8 mouse cellular contexts compared by ENCODE assay signal in the genomic region with DNA sequence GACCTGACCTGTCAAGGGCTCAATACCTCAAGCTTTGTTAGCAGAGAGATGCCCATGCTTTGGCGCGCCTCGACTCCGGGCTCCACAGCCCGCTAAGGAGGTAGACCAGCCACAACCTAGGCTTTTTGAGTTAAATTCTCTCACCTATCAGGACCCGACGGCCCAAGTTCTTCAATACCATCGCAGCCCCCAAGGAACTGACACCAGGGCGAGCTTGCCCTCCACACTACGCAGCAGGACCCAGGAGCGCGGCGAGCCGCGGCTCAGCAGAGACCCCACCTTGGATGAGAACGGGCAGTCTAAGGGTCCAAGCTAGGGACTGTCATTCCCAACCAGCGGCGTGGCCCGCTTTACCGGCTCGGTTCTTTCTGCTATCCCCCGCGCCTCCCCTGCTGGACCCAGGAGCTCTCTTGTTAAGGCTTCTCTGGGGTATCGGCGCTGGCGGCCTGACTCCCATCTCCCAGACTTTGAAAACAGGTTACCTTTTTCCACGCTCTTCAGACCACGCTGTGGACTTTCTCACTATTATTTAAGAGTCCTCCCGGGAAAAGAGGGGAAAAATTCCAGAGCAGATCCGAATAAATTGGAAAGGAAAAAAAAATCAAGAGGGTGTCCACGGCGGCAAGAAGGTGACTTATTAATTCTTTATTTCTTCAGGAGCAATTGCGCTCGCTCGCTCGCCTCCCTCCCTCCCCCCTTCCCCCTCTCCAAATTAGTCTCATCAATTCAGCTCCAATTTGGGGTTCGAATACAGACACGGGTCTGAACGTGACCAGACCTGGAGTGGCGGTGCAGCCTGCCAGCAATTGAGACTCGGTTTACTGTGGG. TPM values are rescaled to one million over a fixed set of nuclear protein-coding genes. Genes with fewer than 3 reads are reported as not detected.
DNase-seq lines count a peak whose midpoint lies in the region; ATAC-seq lines count a peak whose summit lies in the region.

A gene (minus strand): TSS at position 650 of the 828 bp plus-strand sequence.

- DNase-seq in CD4-positive, CD25-positive, alpha-beta regulatory T cell, adult 2 months (ENCODE audit: low read depth, low spot score), result peak; percentile 54
- peak; percentile 28 for DNase-seq in R1 (ENCODE audit: low read depth, low spot score)
- peak; percentile 49 for DNase-seq in forebrain, embryonic 10.5 days (ENCODE audit: extremely low spot score, low spot score)
- DNase-seq in hindbrain, embryonic 11.5 days (ENCODE audit: low spot score), result peak; percentile 64
- DNase-seq in ovary, postnatal 10 days (ENCODE audit: low spot score), result no peak
- DNase-seq in layer of hippocampus, adult 8-10 months (ENCODE audit: low spot score in 2 of 2), result no peak

- H3K9me3 ChIP-seq in forebrain, embryonic 10.5 days, result no peaks in the 10 kb centered on the region
- H3K9me3 ChIP-seq in hindbrain, embryonic 11.5 days (ENCODE audit: control insufficient read depth, low read length), result no peaks in the 10 kb centered on the region
- no peaks in the 10 kb centered on the region for H3K9me3 ChIP-seq in liver, embryonic 16.5 days (replicated peaks; ENCODE audit: control insufficient read depth, low read length)
- no peaks in the 10 kb centered on the region for H3K9me3 ChIP-seq in neural tube, embryonic 14.5 days (ENCODE audit: control insufficient read depth, low read length)

- H3K4me3 ChIP-seq in forebrain, embryonic 10.5 days, result peak within 1 kb of the TSS; percentile 72
- H3K4me3 ChIP-seq in hindbrain, embryonic 11.5 days (ENCODE audit: low read depth, low read length), result peak within 1 kb of the TSS; percentile 62
- H3K4me3 ChIP-seq in liver, embryonic 16.5 days (ENCODE audit: low read depth, low read length), result peak within 1 kb of the TSS; percentile 65
- H3K4me3 ChIP-seq in neural tube, embryonic 14.5 days (ENCODE audit: low read depth, low read length), result peak within 1 kb of the TSS; percentile 24; the same call in 1 of the 2 replicates

- no peak for ATAC-seq in hindbrain, embryonic 11.5 days (ENCODE audit: low FRiP score)
- no peak for ATAC-seq in liver, embryonic 16.5 days (ENCODE audit: low read depth)
- no peak for ATAC-seq in neural tube, embryonic 14.5 days (ENCODE audit: low read depth)

- WGBS in forebrain, embryonic 10.5 days, result under 1% methylated on average over 41 of the region's 41 CpGs
- under 1% methylated on average over 41 of the region's 41 CpGs for WGBS in hindbrain, embryonic 11.5 days
- under 1% methylated on average over 41 of the region's 41 CpGs for WGBS in liver, embryonic 16.5 days (ENCODE audit: insufficient replicate concordance)
- under 1% methylated on average over 41 of the region's 41 CpGs for WGBS in neural tube, embryonic 14.5 days

- H3K36me3 ChIP-seq in forebrain, embryonic 10.5 days (replicated peaks), result no peaks in the 10 kb centered on the region
- H3K36me3 ChIP-seq in hindbrain, embryonic 11.5 days (ENCODE audit: control insufficient read depth, insufficient read depth, low read length), result no peaks in the 10 kb centered on the region
- H3K36me3 ChIP-seq in liver, embryonic 16.5 days (ENCODE audit: control insufficient read depth, insufficient read depth), result no peaks in the 10 kb centered on the region
- H3K36me3 ChIP-seq in neural tube, embryonic 14.5 days (ENCODE audit: control insufficient read depth, insufficient read depth, low read length), result no peaks in the 10 kb centered on the region

- peaks cover 100% of the 10 kb centered on the region for H3K27me3 ChIP-seq in forebrain, embryonic 10.5 days (ENCODE audit: poor library complexity, severe bottlenecking)
- H3K27me3 ChIP-seq in hindbrain, embryonic 11.5 days (ENCODE audit: control insufficient read depth, insufficient read depth, low read length), result peaks cover 76% of the 10 kb centered on the region
- H3K27me3 ChIP-seq in liver, embryonic 16.5 days (ENCODE audit: control insufficient read depth, insufficient read depth, low read depth, low read length), result peaks cover 73% of the 10 kb centered on the region
- H3K27me3 ChIP-seq in neural tube, embryonic 14.5 days (ENCODE audit: control insufficient read depth, insufficient read depth, low read length), result peaks cover 53% of the 10 kb centered on the region

- peak within 1 kb of the TSS; percentile 98 for H3K4me2 ChIP-seq in hindbrain, embryonic 11.5 days (replicated peaks; ENCODE audit: low read depth, low read length)
- H3K4me2 ChIP-seq in liver, embryonic 16.5 days (ENCODE audit: low read depth, low read length), result peak within 1 kb of the TSS; percentile 65
- H3K4me2 ChIP-seq in neural tube, embryonic 14.5 days (ENCODE audit: low read depth, low read length), result peak within 1 kb of the TSS; percentile 94; the same call in 1 of the 2 replicates

- peak within 1 kb of the TSS; percentile 87 for H3K27ac ChIP-seq in forebrain, embryonic 10.5 days
- peak within 1 kb of the TSS; percentile 65 for H3K27ac ChIP-seq in hindbrain, embryonic 11.5 days (ENCODE audit: low read depth, low read length)
- H3K27ac ChIP-seq in liver, embryonic 16.5 days (ENCODE audit: low read length), result 0 out of 2 replicates have a peak within 1 kb of the TSS, but pooled peaks have one; percentile 19
- H3K27ac ChIP-seq in neural tube, embryonic 14.5 days (ENCODE audit: low read depth, low read length), result peak within 1 kb of the TSS; percentile 52

- H3K9ac ChIP-seq in hindbrain, embryonic 11.5 days (ENCODE audit: low read depth, low read length), result peak within 1 kb of the TSS; percentile 32
- H3K9ac ChIP-seq in liver, embryonic 16.5 days (ENCODE audit: low read depth, low read length), result peak within 1 kb of the TSS; percentile 33; the same call in 1 of the 2 replicates
- 0 out of 2 replicates have a peak within 1 kb of the TSS, but pooled peaks have one; percentile 11 for H3K9ac ChIP-seq in neural tube, embryonic 14.5 days (replicated peaks; ENCODE audit: low read depth, low read length)

- peaks cover 75% of the 10 kb centered on the region for H3K4me1 ChIP-seq in forebrain, embryonic 10.5 days
- peaks cover 16% of the 10 kb centered on the region; the same call in 1 of the 2 replicates for H3K4me1 ChIP-seq in hindbrain, embryonic 11.5 days (replicated peaks; ENCODE audit: control insufficient read depth, insufficient read depth, low read length)
- H3K4me1 ChIP-seq in liver, embryonic 16.5 days (ENCODE audit: control insufficient read depth, low read depth, low read length), result peaks cover 8% of the 10 kb centered on the region
- H3K4me1 ChIP-seq in neural tube, embryonic 14.5 days (ENCODE audit: control insufficient read depth, insufficient read depth, low read length), result peaks cover 29% of the 10 kb centered on the region; the same call in 1 of the 2 replicates

RNA-seq across cellular contexts. Expression of the gene that starts here (rescaled TPM):
- 22.5 and 24.5 TPM in 2 replicates for polyA plus RNA-seq in forebrain, embryonic 10.5 days (2016; fragmentation: Nextera tagmentation; extraction: Ambion mirVana)
- 18.6 and 22.2 TPM in 2 replicates for polyA plus RNA-seq in hindbrain, embryonic 11.5 days (2014; fragmentation: Nextera tagmentation; extraction: Ambion mirVana)
- 6.9 and 8.2 TPM in 2 replicates for polyA plus RNA-seq in liver, embryonic 16.5 days (2015; fragmentation: Nextera tagmentation; extraction: Ambion mirVana)
- 3.6 and 8.9 TPM in 2 replicates for polyA plus RNA-seq in neural tube, embryonic 14.5 days (2014; fragmentation: Nextera tagmentation; extraction: Ambion mirVana)
- 10 to 100 TPM in 1 of 4 experiments, 1 to 10 TPM in 3; 4.4 to 11.1 (median 6.3) TPM for total RNA-seq in layer of hippocampus, adult 8-10 months (2022)

Comparison
In these comparisons a context has a peak if more than half of its experiments do, and no peak if none do; other contexts are left out.
1. DNase-seq: peak in CD4-positive, CD25-positive, alpha-beta regulatory T cell, adult 2 months (single experiment), R1 (single experiment), forebrain, embryonic 10.5 days (single experiment) and hindbrain, embryonic 11.5 days (single experiment); none in ovary, postnatal 10 days (single experiment) and layer of hippocampus, adult 8-10 months (0 of 2).
2. H3K27ac ChIP-seq: peak in every context shown above with its lines; median percentile 87 in forebrain, embryonic 10.5 days; 65 in hindbrain, embryonic 11.5 days; 52 in neural tube, embryonic 14.5 days; 19 in liver, embryonic 16.5 days.
3. Peak in every context shown above with its lines, with median percentiles within 50 percentile points of each other: H3K4me3 ChIP-seq, H3K4me2 ChIP-seq and H3K9ac ChIP-seq.